Mouse (Mus musculus): ENCODE data around the gene Dtx1. TPM values are rescaled to one million over a fixed set of nuclear protein-coding genes. Genes with fewer than 3 reads are reported as not detected.
A peak's percentile ranks its signal among the peaks of the same experiment; 100 is the strongest.

Gene Dtx1
- total and polyA plus RNA-seq, 2 experiments from 2014 or later: 52.9 to 230 TPM

GRCm38 (mm10) chr5:120734380-120734990 lies 22.8 kb upstream of the Dtx1 start:
- no peak for TF ChIP-seq CTCF (IDR thresholded peaks at IDR 0.05; ENCODE audit: low read depth)
- ATAC-seq: peak; percentile 62; the same call in 1 of the 2 replicates
- peak overlapping the region; percentile 34; the same call in 1 of the 2 replicates for H3K27ac ChIP-seq

GRCm38 (mm10) chr5:120733696-120734095 lies 22.0 kb upstream of the Dtx1 start:
- no peaks in the 10 kb centered on the region for H3K36me3 ChIP-seq (ENCODE audit: insufficient read depth, low read length)

More at GRCm38 (mm10) chr5:120734380-120734990, 22.8 kb upstream of the Dtx1 start:
- H3K9ac ChIP-seq (replicated peaks; ENCODE audit: low read length): no peak overlapping the region
- no peak overlapping the region for H3K4me3 ChIP-seq (ENCODE audit: low read length)
- H3K36me3 ChIP-seq (ENCODE audit: insufficient read depth, low read length): no peaks in the 10 kb centered on the region
- peak; percentile 40 for DNase-seq (ENCODE audit: low spot score)
- 46% methylated on average over 12 of the region's 14 CpGs for WGBS
- no peak overlapping the region for H3K4me2 ChIP-seq (ENCODE audit: low read depth, low read length)
- H3K9me3 ChIP-seq (ENCODE audit: low read length): no peaks in the 10 kb centered on the region
- H3K4me1 ChIP-seq (ENCODE audit: insufficient read depth, low read length): peaks cover 17% of the 10 kb centered on the region
- H3K27me3 ChIP-seq (ENCODE audit: insufficient read depth, low read length): no peaks in the 10 kb centered on the region

GRCm38 (mm10) chr5:120732740-120733139 lies 21.0 kb upstream of the Dtx1 start:
- DNase-seq (ENCODE audit: low spot score) (no peak), ATAC-seq (no peak)
- Histone ChIP-seq H3K9me3 (ENCODE audit: low read length) (no peaks in the 10 kb centered on the region), H3K4me1 (ENCODE audit: insufficient read depth, low read length) (peaks cover 20% of the 10 kb centered on the region), H3K4me2 (ENCODE audit: low read depth, low read length) (no peak overlapping the region), H3K9ac (replicated peaks; ENCODE audit: low read length) (no peak overlapping the region), H3K36me3 (ENCODE audit: insufficient read depth, low read length) (no peaks in the 10 kb centered on the region), H3K27me3 (ENCODE audit: insufficient read depth, low read length) (no peaks in the 10 kb centered on the region), H3K4me3 (ENCODE audit: low read length) (no peak overlapping the region), H3K27ac (no peak overlapping the region)
- 50% methylated on average over 1 of the region's 1 CpGs for WGBS
- TF ChIP-seq CTCF (IDR thresholded peaks at IDR 0.05; ENCODE audit: low read depth): no peak

More at GRCm38 (mm10) chr5:120733696-120734095, 22.0 kb upstream of the Dtx1 start:
- H3K9me3 ChIP-seq (ENCODE audit: low read length): no peaks in the 10 kb centered on the region
- H3K27me3 ChIP-seq (ENCODE audit: insufficient read depth, low read length): no peaks in the 10 kb centered on the region
- no peak for ATAC-seq
- H3K9ac ChIP-seq (replicated peaks; ENCODE audit: low read length): no peak overlapping the region
- peaks cover 20% of the 10 kb centered on the region for H3K4me1 ChIP-seq (ENCODE audit: insufficient read depth, low read length)
- no peak for DNase-seq (ENCODE audit: low spot score)
- no peak for TF ChIP-seq CTCF (IDR thresholded peaks at IDR 0.05; ENCODE audit: low read depth)
- no peak overlapping the region for H3K4me3 ChIP-seq (ENCODE audit: low read length)
- H3K27ac ChIP-seq: no peak overlapping the region
- WGBS: 94% methylated on average over 3 of the region's 3 CpGs
- no peak overlapping the region for H3K4me2 ChIP-seq (ENCODE audit: low read depth, low read length)

- TF ChIP-seq CTCF (IDR thresholded peaks at IDR 0.05; ENCODE audit: low read depth): no peak
- Histone ChIP-seq H3K36me3 (ENCODE audit: insufficient read depth, low read length) (no peaks in the 10 kb centered on the region), H3K4me2 (ENCODE audit: low read depth, low read length) (no peak overlapping the region), H3K9ac (replicated peaks; ENCODE audit: low read length) (no peak overlapping the region), H3K9me3 (ENCODE audit: low read length) (no peaks in the 10 kb centered on the region), H3K27me3 (ENCODE audit: insufficient read depth, low read length) (no peaks in the 10 kb centered on the region), H3K27ac (no peak overlapping the region), H3K4me3 (ENCODE audit: low read length) (no peak overlapping the region), H3K4me1 (ENCODE audit: insufficient read depth, low read length) (peaks cover 10% of the 10 kb centered on the region)
- 31% methylated on average over 10 of the region's 10 CpGs for WGBS
- DNase-seq (ENCODE audit: low spot score) (peak; percentile 68), ATAC-seq (no peak)
Measured at GRCm38 (mm10) chr5:120729319-120729718, 17.6 kb upstream of the Dtx1 start.

- Histone ChIP-seq H3K9ac (replicated peaks; ENCODE audit: low read length) (no peak overlapping the region), H3K4me3 (ENCODE audit: low read length) (no peak overlapping the region), H3K27ac (no peak overlapping the region), H3K27me3 (ENCODE audit: insufficient read depth, low read length) (no peaks in the 10 kb centered on the region), H3K4me1 (ENCODE audit: insufficient read depth, low read length) (peaks cover 3% of the 10 kb centered on the region; the same call in 1 of the 2 replicates), H3K36me3 (ENCODE audit: insufficient read depth, low read length) (no peaks in the 10 kb centered on the region), H3K9me3 (ENCODE audit: low read length) (no peaks in the 10 kb centered on the region), H3K4me2 (ENCODE audit: low read depth, low read length) (no peak overlapping the region)
- ATAC-seq (no peak), DNase-seq (ENCODE audit: low spot score) (no peak)
- no peak for TF ChIP-seq CTCF (IDR thresholded peaks at IDR 0.05; ENCODE audit: low read depth)
- 59% methylated on average over 12 of the region's 12 CpGs for WGBS
Measured at GRCm38 (mm10) chr5:120725811-120726455, 14.2 kb upstream of the Dtx1 start.

GRCm38 (mm10) chr5:120721005-120721404 lies 9.3 kb upstream of the Dtx1 start:
- no peak overlapping the region for H3K4me3 ChIP-seq (ENCODE audit: low read length)
- DNase-seq (ENCODE audit: low spot score): no peak
- WGBS: 61% methylated on average over 7 of the region's 7 CpGs
- H3K27ac ChIP-seq: no peak overlapping the region
- H3K4me1 ChIP-seq (ENCODE audit: insufficient read depth, low read length): no peaks in the 10 kb centered on the region
- no peak overlapping the region for H3K9ac ChIP-seq (replicated peaks; ENCODE audit: low read length)
- no peaks in the 10 kb centered on the region for H3K36me3 ChIP-seq (ENCODE audit: insufficient read depth, low read length)
- no peaks in the 10 kb centered on the region for H3K27me3 ChIP-seq (ENCODE audit: insufficient read depth, low read length)
- ATAC-seq: no peak
- H3K4me2 ChIP-seq (ENCODE audit: low read depth, low read length): no peak overlapping the region
- no peaks in the 10 kb centered on the region for H3K9me3 ChIP-seq (ENCODE audit: low read length)
- TF ChIP-seq CTCF (IDR thresholded peaks at IDR 0.05; ENCODE audit: low read depth): no peak
